Mouse (Mus musculus) small intestine, adult 2 months (tissue): ENCODE measurements around the gene Tmem38b. TPM values are rescaled to one million over a fixed set of nuclear protein-coding genes. Genes with fewer than 3 reads are reported as not detected.

Experiments used
- H3K27ac ChIP-seq: fragments of 200-500 bp; 2 replicates; pipeline ENCODE4 v1.5.1; 2012; ENCODE audit warnings: low read depth, low read length, control low read depth, inconsistent platforms; ENCODE audit not compliant: insufficient read depth
- H3K27me3 ChIP-seq: fragments of 200-500 bp; 2 replicates; pipeline ENCODE4 v1.6.1; 2012; ENCODE audit warnings: mild to moderate bottlenecking, moderate library complexity, low read length, inconsistent platforms; ENCODE audit not compliant: control insufficient read depth, insufficient read depth
- H3K36me3 ChIP-seq: fragments of 200-500 bp; 2 replicates; pipeline ENCODE4 v1.6.1; 2012; ENCODE audit warnings: mild to moderate bottlenecking, low read length, control low read depth, inconsistent platforms; ENCODE audit not compliant: control insufficient read depth, insufficient read depth
- H3K4me1 ChIP-seq: fragments of 200-500 bp; 2 replicates; pipeline ENCODE4 v1.6.1; 2012; ENCODE audit warnings: low read length, inconsistent platforms, mixed read lengths; ENCODE audit not compliant: control insufficient read depth, insufficient read depth, insufficient read length
- H3K4me3 ChIP-seq: fragments of 200-500 bp; 2 replicates; pipeline ENCODE4 v1.5.1; 2012; ENCODE audit warnings: low read depth, mild to moderate bottlenecking, control low read depth, inconsistent platforms, low read length, moderate library complexity
- CTCF ChIP-seq: fragments of 200-500 bp; IDR thresholded peaks from 2 replicates; pipeline ENCODE4 v1.5.1; 2012; ENCODE audit warnings: low read depth, mild to moderate bottlenecking, control low read depth, inconsistent platforms, low read length, moderate library complexity, mixed read lengths; ENCODE audit not compliant: insufficient replicate concordance, insufficient read length; ENCODE audit errors: extremely low read depth
- POLR2A ChIP-seq: fragments of 200-500 bp; IDR thresholded peaks from 2 replicates; pipeline ENCODE4 v1.6.1; 2012; ENCODE audit warnings: low read depth, mild to moderate bottlenecking, control low read depth, inconsistent platforms, low read length, moderate library complexity
- WGBS: fragments of 180-500 bp; shearing (Covaris S2); methylation state at CpG from one replicate; pipeline ENCODE4 v1.1.7; 2018; 5-methylcytosine and 5-hydroxymethylcytosine counted together
- polyA plus RNA-seq: library from polyadenylated mRNA; depleted of rRNA; stranded (reverse); fragments of >200 nt; gene quantifications from 2 replicates; pipeline ENCODE4 v1.2.3, GENCODE M21; 2012

Gene Tmem38b
- polyA plus RNA-seq, 1 experiment, result 0.71 TPM

GRCm38 (mm10) chr4:53832321-53832720 lies 6.5 kb downstream of the Tmem38b start:
- H3K4me3 ChIP-seq, result no peak overlapping the region
- no peaks in the 10 kb centered on the region for H3K27me3 ChIP-seq
- TF ChIP-seq POLR2A (no peak), CTCF (no peak)
- H3K4me1 ChIP-seq, result no peaks in the 10 kb centered on the region
- no peak overlapping the region for H3K27ac ChIP-seq
- WGBS, result 74% methylated on average over 3 of the region's 3 CpGs
- no peaks in the 10 kb centered on the region for H3K36me3 ChIP-seq

- Histone ChIP-seq H3K36me3 (no peaks in the 10 kb centered on the region), H3K4me1 (no peaks in the 10 kb centered on the region), H3K4me3 (no peak overlapping the region), H3K27me3 (no peaks in the 10 kb centered on the region), H3K27ac (no peak overlapping the region)
- 66% methylated on average over 5 of the region's 5 CpGs for WGBS
- TF ChIP-seq CTCF (no peak), POLR2A (no peak)
These were observed 11.1 kb downstream of the Tmem38b start for GRCm38 (mm10) chr4:53836978-53837377.

- no peak for TF ChIP-seq POLR2A
- TF ChIP-seq CTCF, result no peak
- Histone ChIP-seq H3K27me3 (no peaks in the 10 kb centered on the region), H3K36me3 (no peaks in the 10 kb centered on the region), H3K4me1 (no peaks in the 10 kb centered on the region), H3K27ac (no peak overlapping the region), H3K4me3 (no peak overlapping the region)
- WGBS, result 86% methylated on average over 15 of the region's 15 CpGs
These were observed 14.5 kb downstream of the Tmem38b start for GRCm38 (mm10) chr4:53840158-53840870.

GRCm38 (mm10) chr4:53843553-53843952 lies 17.7 kb downstream of the Tmem38b start:
- Histone ChIP-seq H3K4me3 (no peak overlapping the region), H3K36me3 (no peaks in the 10 kb centered on the region), H3K4me1 (no peaks in the 10 kb centered on the region), H3K27me3 (no peaks in the 10 kb centered on the region), H3K27ac (no peak overlapping the region)
- TF ChIP-seq CTCF (no peak), POLR2A (no peak)
- WGBS, result 71% methylated on average over 8 of the region's 8 CpGs

- TF ChIP-seq CTCF (no peak), POLR2A (no peak)
- H3K4me3 ChIP-seq, result no peak overlapping the region
- no peaks in the 10 kb centered on the region for H3K36me3 ChIP-seq
- H3K4me1 ChIP-seq, result no peaks in the 10 kb centered on the region
- H3K27ac ChIP-seq, result no peak overlapping the region
- H3K27me3 ChIP-seq, result no peaks in the 10 kb centered on the region
- WGBS, result 65% methylated on average over 6 of the region's 6 CpGs
These were observed 19.2 kb downstream of the Tmem38b start for GRCm38 (mm10) chr4:53844835-53845619.

- H3K27ac ChIP-seq, result no peak overlapping the region
- no peaks in the 10 kb centered on the region for H3K27me3 ChIP-seq
- H3K36me3 ChIP-seq, result no peaks in the 10 kb centered on the region
- no peak overlapping the region for H3K4me3 ChIP-seq
- 98% methylated on average over 1 of the region's 1 CpGs for WGBS
- no peaks in the 10 kb centered on the region for H3K4me1 ChIP-seq
- TF ChIP-seq POLR2A, result no peak
- TF ChIP-seq CTCF, result no peak
These were observed 19.8 kb downstream of the Tmem38b start for GRCm38 (mm10) chr4:53845656-53846055.

- TF ChIP-seq POLR2A (no peak), CTCF (no peak)
- Histone ChIP-seq H3K4me1 (no peaks in the 10 kb centered on the region), H3K36me3 (no peaks in the 10 kb centered on the region), H3K4me3 (no peak overlapping the region), H3K27me3 (no peaks in the 10 kb centered on the region), H3K27ac (no peak overlapping the region)
- WGBS, result 63% methylated on average over 2 of the region's 2 CpGs
These were observed 20.5 kb downstream of the Tmem38b start for GRCm38 (mm10) chr4:53846326-53846725.
